Mouse (Mus musculus) limb, embryonic 14.5 days (tissue): ENCODE data around the gene Wwox. TPM values are rescaled to one million over a fixed set of nuclear protein-coding genes. Genes with fewer than 3 reads are reported as not detected.

Experiments
- ATAC-seq: fragments of 200-750 bp; cut with Nextera tagmentation; 2 replicates; pipeline ENCODE4 v1.8.0; 2017; ENCODE audit warnings: low read depth, moderate number of reproducible peaks, moderate TSS enrichment; ENCODE audit not compliant: low FRiP score
- DNase-seq: peaks from one replicate; pipeline ENCODE4 v3.0.0-alpha.2; 2015; ENCODE audit warnings: low spot score
- H3K27ac ChIP-seq: fragments of 300-500 bp; sonication (generic); replicated peaks from 2 replicates; pipeline ENCODE4 v1.5.1; 2014; ENCODE audit warnings: low read depth, mild to moderate bottlenecking, low read length, moderate library complexity, mixed read lengths
- H3K27me3 ChIP-seq: fragments of 300-500 bp; sonication (generic); 2 replicates; pipeline ENCODE4 v1.6.1; 2014; ENCODE audit warnings: low read length, mixed read lengths; ENCODE audit not compliant: control insufficient read depth, insufficient read depth
- H3K36me3 ChIP-seq: fragments of 300-500 bp; sonication (generic); 2 replicates; pipeline ENCODE4 v1.6.1; 2014; ENCODE audit warnings: mild to moderate bottlenecking, low read length, moderate library complexity, mixed read lengths; ENCODE audit not compliant: control insufficient read depth, insufficient read depth
- H3K4me1 ChIP-seq: fragments of 300-500 bp; sonication (generic); 2 replicates; pipeline ENCODE4 v1.6.1; 2014; ENCODE audit warnings: antibody characterized with exemption, low read length, mixed read lengths; ENCODE audit not compliant: control insufficient read depth, insufficient read depth
- H3K4me2 ChIP-seq: fragments of 300-500 bp; sonication (generic); replicated peaks from 2 replicates; pipeline ENCODE4 v1.6.1; 2014; ENCODE audit warnings: low read depth, mild to moderate bottlenecking, low read length, moderate library complexity; ENCODE audit not compliant: severe bottlenecking
- H3K4me3 ChIP-seq: fragments of 300-500 bp; sonication (generic); replicated peaks from 2 replicates; pipeline ENCODE4 v1.5.1; 2014; ENCODE audit warnings: low read length
- H3K9ac ChIP-seq: fragments of 300-500 bp; sonication (generic); 2 replicates; pipeline ENCODE4 v1.6.1; 2014; ENCODE audit warnings: mild to moderate bottlenecking, low read depth, low read length, moderate library complexity; ENCODE audit not compliant: severe bottlenecking
- H3K9me3 ChIP-seq: fragments of 300-500 bp; sonication (generic); 2 replicates; pipeline ENCODE4 v1.6.1; 2016; ENCODE audit warnings: low read length; ENCODE audit not compliant: control insufficient read depth
- POLR2A ChIP-seq: fragments of 200-500 bp; IDR thresholded peaks from 2 replicates; pipeline ENCODE4 v1.8.0; 2012; ENCODE audit warnings: inconsistent platforms, mild to moderate bottlenecking, moderate library complexity, borderline replicate concordance; ENCODE audit not compliant: insufficient read depth, insufficient read length; ENCODE audit errors: extremely low read depth
- WGBS: fragments of 180-500 bp; shearing (Covaris S2); extraction: QIAGEN DNeasy Blood & Tissue Kit; methylation state at CpG from one replicate; pipeline ENCODE4 v1.1.7; 2014; 5-methylcytosine and 5-hydroxymethylcytosine counted together
- polyA plus RNA-seq, 2 experiments: library from polyadenylated mRNA; depleted of rRNA in 1 of 2; stranded (reverse) in 1 of 2; unstranded in 1 of 2; fragments of >200 nt; fragmentation: Nextera tagmentation in 1 of 2; extraction: Ambion mirVana in 1 of 2; gene quantifications; 2 replicates each; pipeline versions ENCODE4 v1.2.1 to v1.2.3; 2012 to 2014

Gene Wwox
- polyA plus RNA-seq, 2 experiments = 8.6 to 9.4 TPM

DNA sequence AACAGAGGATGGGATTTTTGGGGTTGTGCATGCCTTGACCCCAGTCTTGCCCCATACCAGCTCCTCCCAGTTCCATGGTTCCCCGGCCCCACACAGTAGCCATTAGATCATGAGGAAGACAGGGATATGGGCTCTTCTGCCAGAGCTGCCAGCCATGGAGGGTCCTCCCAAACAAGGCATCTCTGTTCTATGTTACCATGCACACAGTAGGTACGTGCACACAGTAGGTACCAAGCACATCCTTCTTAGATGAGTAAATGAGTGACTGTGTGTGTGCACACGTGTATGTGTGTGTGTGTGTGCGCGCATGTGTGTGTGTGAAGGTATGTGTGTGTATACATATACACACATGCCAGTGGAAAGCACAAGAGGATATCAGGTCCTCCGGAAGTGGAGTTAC is 185.9 kb downstream of the Wwox start:
- TF ChIP-seq POLR2A = no peak
- no peak overlapping the region for H3K27ac ChIP-seq
- no peak overlapping the region for H3K9ac ChIP-seq
- no peak overlapping the region for H3K4me2 ChIP-seq
- peaks cover 7% of the 10 kb centered on the region; the same call in 1 of the 2 replicates for H3K4me1 ChIP-seq
- DNase-seq = no peak
- no peaks in the 10 kb centered on the region for H3K9me3 ChIP-seq
- H3K4me3 ChIP-seq = no peak overlapping the region
- H3K36me3 ChIP-seq = no peaks in the 10 kb centered on the region
- 88% methylated on average over 6 of the region's 6 CpGs for WGBS
- ATAC-seq = no peak
- no peaks in the 10 kb centered on the region for H3K27me3 ChIP-seq

DNA sequence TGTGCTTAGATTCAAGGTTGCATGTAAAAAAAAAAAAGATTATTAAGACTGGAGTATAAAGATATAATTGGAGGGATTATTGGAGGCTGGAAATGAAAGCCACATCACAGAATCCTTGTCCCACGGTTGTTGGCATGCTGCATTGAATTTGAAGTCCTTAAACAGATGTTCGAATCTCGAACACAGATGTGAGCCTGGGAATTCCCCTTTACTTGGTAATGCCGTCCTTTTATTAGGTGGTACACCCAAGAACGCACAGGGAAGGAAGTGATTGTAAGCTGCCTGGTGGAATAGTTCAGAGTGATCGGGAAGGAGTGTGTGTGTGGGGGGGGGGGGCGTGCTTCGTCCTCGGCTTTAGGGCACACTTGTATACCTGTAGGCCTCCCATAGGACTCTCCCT is 187.4 kb downstream of the Wwox start:
- no peak overlapping the region for H3K9ac ChIP-seq
- H3K36me3 ChIP-seq = no peaks in the 10 kb centered on the region
- 17% methylated on average over 9 of the region's 9 CpGs for WGBS
- no peak for TF ChIP-seq POLR2A
- no peak overlapping the region for H3K4me3 ChIP-seq
- DNase-seq = no peak
- no peak overlapping the region for H3K4me2 ChIP-seq
- no peaks in the 10 kb centered on the region for H3K9me3 ChIP-seq
- no peak; the same call in 1 of the 2 replicates for ATAC-seq
- H3K27ac ChIP-seq = no peak overlapping the region
- H3K27me3 ChIP-seq = no peaks in the 10 kb centered on the region
- peaks cover 5% of the 10 kb centered on the region; the same call in 1 of the 2 replicates for H3K4me1 ChIP-seq

- Histone ChIP-seq H3K9ac (no peak overlapping the region), H3K4me2 (no peak overlapping the region), H3K27me3 (no peaks in the 10 kb centered on the region), H3K27ac (no peak overlapping the region), H3K36me3 (no peaks in the 10 kb centered on the region), H3K4me1 (peaks cover 6% of the 10 kb centered on the region), H3K9me3 (no peaks in the 10 kb centered on the region), H3K4me3 (no peak overlapping the region)
- WGBS = 77% methylated on average over 7 of the region's 7 CpGs
- TF ChIP-seq POLR2A = no peak
- ATAC-seq (no peak), DNase-seq (no peak)
Measured at GRCm38 (mm10) chr8:114629719-114630118, 190.3 kb downstream of the Wwox start.

DNA sequence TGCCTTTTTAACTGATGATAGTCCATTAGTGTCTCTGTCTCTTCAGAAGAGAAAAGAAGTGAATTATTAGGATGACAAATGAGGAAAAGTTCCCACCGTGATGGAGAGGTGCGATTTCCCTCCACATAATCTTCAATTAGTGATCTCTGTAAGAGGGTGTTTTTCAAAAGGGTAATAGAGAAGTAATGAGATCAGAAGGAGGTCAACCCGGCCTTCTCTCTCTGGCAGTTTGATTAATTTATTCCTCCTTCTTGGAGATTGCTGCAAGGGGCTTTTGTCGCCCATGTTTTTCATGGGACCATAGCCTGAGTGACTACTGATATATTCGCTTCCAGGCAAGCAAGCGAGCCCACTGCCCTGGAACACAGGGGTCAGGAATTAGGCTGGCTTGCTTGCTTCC is 191.6 kb downstream of the Wwox start:
- no peak for TF ChIP-seq POLR2A
- 39% methylated on average over 6 of the region's 6 CpGs for WGBS

GRCm38 (mm10) chr8:114634151-114634550 is 194.7 kb downstream of the Wwox start:
- H3K9ac ChIP-seq = no peak overlapping the region
- H3K27ac ChIP-seq = no peak overlapping the region
- H3K36me3 ChIP-seq = no peaks in the 10 kb centered on the region
- ATAC-seq = no peak
- no peaks in the 10 kb centered on the region for H3K27me3 ChIP-seq
- 70% methylated on average over 2 of the region's 2 CpGs for WGBS
- no peak for DNase-seq
- H3K4me3 ChIP-seq = no peak overlapping the region
- H3K4me1 ChIP-seq = peaks cover 8% of the 10 kb centered on the region
- H3K4me2 ChIP-seq = no peak overlapping the region
- H3K9me3 ChIP-seq = no peaks in the 10 kb centered on the region
- TF ChIP-seq POLR2A = no peak

More for the DNA sequence above, 191.6 kb downstream of the Wwox start:
- DNase-seq (no peak), ATAC-seq (no peak)
- Histone ChIP-seq H3K4me3 (no peak overlapping the region), H3K4me2 (no peak overlapping the region), H3K27me3 (no peaks in the 10 kb centered on the region), H3K9me3 (no peaks in the 10 kb centered on the region), H3K9ac (no peak overlapping the region), H3K27ac (no peak overlapping the region), H3K4me1 (peaks cover 12% of the 10 kb centered on the region), H3K36me3 (no peaks in the 10 kb centered on the region)
